Mouse (Mus musculus) ES-E14 (cell line): ENCODE results near the gene Wtap.
"Not testable (repeated sequence)": the region's sequence is repeated elsewhere in the genome, so short reads cannot be mapped to it uniquely, and the experiment has no call there.

Experiments used
- HCFC1 ChIP-seq: IDR thresholded peaks from 2 replicates; pipeline ENCODE4 v1.6.1; 2012; ENCODE audit warnings: low read length, inconsistent platforms, borderline replicate concordance; ENCODE audit not compliant: insufficient read depth
- MAFK ChIP-seq: IDR thresholded peaks from 2 replicates; pipeline ENCODE4 v1.6.1; 2014; ENCODE audit warnings: mild to moderate bottlenecking, low read depth, low read length, inconsistent platforms; ENCODE audit not compliant: insufficient read depth
- ZC3H11A ChIP-seq: IDR thresholded peaks from 2 replicates; pipeline ENCODE4 v1.6.1; 2012; ENCODE audit warnings: low read depth, mild to moderate bottlenecking, inconsistent platforms, low read length, borderline replicate concordance
- ZNF384 ChIP-seq: IDR thresholded peaks from 2 replicates; pipeline ENCODE4 v1.6.1; 2012; ENCODE audit warnings: low read depth, low read length, inconsistent platforms

DNA sequence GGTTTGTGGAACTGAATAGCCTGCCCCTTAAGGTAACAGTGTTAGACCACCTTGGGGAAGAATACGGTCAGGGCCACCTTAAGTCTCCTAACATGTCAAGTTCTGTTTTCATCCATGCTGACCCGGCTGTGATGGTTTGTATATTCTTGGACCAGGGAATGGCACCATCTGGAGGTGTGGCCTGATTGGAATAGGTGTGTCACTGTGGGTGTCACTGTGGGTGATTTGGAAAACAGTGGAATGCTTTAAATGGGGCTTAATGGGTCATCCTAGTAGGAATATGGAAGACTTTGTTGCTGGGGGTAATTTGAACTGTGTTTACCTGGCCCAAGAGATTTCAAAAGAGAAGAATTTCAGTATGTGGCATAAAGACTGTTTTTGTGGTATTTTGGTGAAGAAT, 10.5 kb upstream of the Wtap start:
- TF ChIP-seq HCFC1, ZC3H11A, ZNF384, MAFK: not testable (repeated sequence)
